Mouse (Mus musculus) kidney, embryonic 15.5 days (tissue): ENCODE measurements around the gene Olfr128. TPM values are rescaled to one million over a fixed set of nuclear protein-coding genes. Genes with fewer than 3 reads are reported as not detected.
"Not testable (repeated sequence)": the region's sequence is repeated elsewhere in the genome, so short reads cannot be mapped to it uniquely, and the experiment has no call there.

ENCODE experiments used
- ATAC-seq: fragments of 200-750 bp; cut with Nextera tagmentation; replicated peaks from 2 replicates; pipeline ENCODE4 v1.8.0; 2017; ENCODE audit warnings: moderate TSS enrichment; ENCODE audit not compliant: low FRiP score
- H3K27ac ChIP-seq: fragments of 300-500 bp; sonication (generic); 2 replicates; pipeline ENCODE4 v1.5.1; 2015; ENCODE audit warnings: mild to moderate bottlenecking, inconsistent platforms
- H3K27me3 ChIP-seq: fragments of 300-500 bp; sonication (generic); 2 replicates; pipeline ENCODE4 v1.6.1; 2015; ENCODE audit warnings: inconsistent platforms
- H3K36me3 ChIP-seq: fragments of 300-500 bp; sonication (generic); 2 replicates; pipeline ENCODE4 v1.6.1; 2015; ENCODE audit warnings: inconsistent platforms
- H3K4me1 ChIP-seq: fragments of 300-500 bp; sonication (generic); 2 replicates; pipeline ENCODE4 v1.6.1; 2015; ENCODE audit warnings: inconsistent platforms
- H3K4me2 ChIP-seq: fragments of 300-500 bp; sonication (generic); 2 replicates; pipeline ENCODE4 v1.6.1; 2015; ENCODE audit warnings: moderate library complexity, mild to moderate bottlenecking, inconsistent platforms
- H3K4me3 ChIP-seq: fragments of 300-500 bp; sonication (generic); replicated peaks from 2 replicates; pipeline ENCODE4 v1.5.1; 2015; ENCODE audit warnings: mild to moderate bottlenecking, inconsistent platforms
- H3K9ac ChIP-seq: fragments of 300-500 bp; sonication (generic); 2 replicates; pipeline ENCODE4 v1.6.1; 2015; ENCODE audit warnings: mild to moderate bottlenecking, inconsistent platforms
- H3K9me3 ChIP-seq: fragments of 300-500 bp; sonication (generic); replicated peaks from 2 replicates; pipeline ENCODE4 v1.6.1; 2016; ENCODE audit warnings: inconsistent platforms
- WGBS: fragments of 180-500 bp; shearing (Covaris S2); methylation state at CpG from one replicate; pipeline ENCODE4 v1.1.7; 2015; ENCODE audit warnings: mixed read lengths; 5-methylcytosine and 5-hydroxymethylcytosine counted together
- polyA plus RNA-seq: library from polyadenylated mRNA; unstranded; fragments of >200 nt; fragmentation: Nextera tagmentation; extraction: Ambion mirVana; gene quantifications from 2 replicates; pipeline ENCODE4 v1.2.1, GENCODE M21; 2015

Gene Olfr128
- polyA plus RNA-seq, result not detected in 2 replicates

GRCm38 (mm10) chr17:37920248-37920647 is at the start of gene Olfr128:
Gene Olfr128, plus strand, starts transcription at chr17:37920548.
- H3K4me1 ChIP-seq, result no peaks in the 10 kb centered on the region
- H3K9me3 ChIP-seq, result no peaks in the 10 kb centered on the region
- H3K27me3 ChIP-seq, result no peaks in the 10 kb centered on the region
- H3K4me2 ChIP-seq, result no peak within 1 kb of the TSS
- no peak for ATAC-seq
- H3K9ac ChIP-seq, result no peak within 1 kb of the TSS
- no peak within 1 kb of the TSS for H3K27ac ChIP-seq
- no peak within 1 kb of the TSS for H3K4me3 ChIP-seq
- no peaks in the 10 kb centered on the region for H3K36me3 ChIP-seq

GRCm38 (mm10) chr17:37873830-37874229 is 46.5 kb upstream of the Olfr128 start:
- Histone ChIP-seq H3K27ac (no peak overlapping the region), H3K27me3 (no peaks in the 10 kb centered on the region), H3K4me2 (no peak overlapping the region), H3K4me1 (no peaks in the 10 kb centered on the region), H3K9me3 (no peaks in the 10 kb centered on the region), H3K9ac (no peak overlapping the region), H3K36me3 (no peaks in the 10 kb centered on the region), H3K4me3 (no peak overlapping the region)
- no peak for ATAC-seq
- WGBS, result 84% methylated on average over 3 of the region's 3 CpGs

GRCm38 (mm10) chr17:37900137-37900536 is 20.2 kb upstream of the Olfr128 start, which contains the start of gene Olfr127:
Gene Olfr127, plus strand, starts transcription at chr17:37900437.
- H3K4me3 ChIP-seq, result no peak within 1 kb of the TSS
- no peak within 1 kb of the TSS for H3K27ac ChIP-seq
- H3K36me3 ChIP-seq, result no peaks in the 10 kb centered on the region
- 79% methylated on average over 1 of the region's 1 CpGs for WGBS
- H3K9ac ChIP-seq, result no peak within 1 kb of the TSS
- H3K4me1 ChIP-seq, result no peaks in the 10 kb centered on the region
- no peaks in the 10 kb centered on the region for H3K9me3 ChIP-seq
- ATAC-seq, result no peak
- no peak within 1 kb of the TSS for H3K4me2 ChIP-seq
- no peaks in the 10 kb centered on the region for H3K27me3 ChIP-seq

- not testable (repeated sequence) for H3K9me3 ChIP-seq, H3K4me1 ChIP-seq, H3K4me3 ChIP-seq, ATAC-seq, H3K4me2 ChIP-seq, H3K27ac ChIP-seq, H3K9ac ChIP-seq, H3K36me3 ChIP-seq, H3K27me3 ChIP-seq
- 66% methylated on average over 8 of the region's 8 CpGs for WGBS
Measured at GRCm38 (mm10) chr17:37906821-37907220, 13.5 kb upstream of the Olfr128 start.

GRCm38 (mm10) chr17:37952979-37953378 is 32.6 kb downstream of the Olfr128 start, which contains the start of gene Olfr761:
Gene Olfr761, minus strand, starts transcription at chr17:37953079.
- Histone ChIP-seq H3K9me3 (no peaks in the 10 kb centered on the region), H3K36me3 (no peaks in the 10 kb centered on the region), H3K27ac (no peak within 1 kb of the TSS), H3K4me1 (no peaks in the 10 kb centered on the region), H3K27me3 (no peaks in the 10 kb centered on the region), H3K9ac (no peak within 1 kb of the TSS), H3K4me3 (no peak within 1 kb of the TSS), H3K4me2 (no peak within 1 kb of the TSS)
- WGBS, result 75% methylated on average over 2 of the region's 2 CpGs
- ATAC-seq, result no peak

GRCm38 (mm10) chr17:37973591-37973990 is 53.2 kb downstream of the Olfr128 start:
- H3K4me1 ChIP-seq, result no peaks in the 10 kb centered on the region
- H3K4me2 ChIP-seq, result no peak overlapping the region
- no peak overlapping the region for H3K9ac ChIP-seq
- H3K27ac ChIP-seq, result no peak overlapping the region
- H3K9me3 ChIP-seq, result no peaks in the 10 kb centered on the region
- no peaks in the 10 kb centered on the region for H3K36me3 ChIP-seq
- H3K27me3 ChIP-seq, result no peaks in the 10 kb centered on the region
- WGBS, result 85% methylated on average over 3 of the region's 3 CpGs
- no peak for ATAC-seq
- no peak overlapping the region for H3K4me3 ChIP-seq

Other genes with a start within 250 kb of the Olfr128 start
- gene Olfr119, start 224.0 kb upstream of the Olfr128 start, polyA plus RNA-seq, result not detected in 2 replicates
- gene Olfr120, start 198.7 kb upstream of the Olfr128 start, polyA plus RNA-seq, result not detected in 2 replicates
- gene Olfr121, start 171.7 kb upstream of the Olfr128 start, polyA plus RNA-seq, result not detected in 2 replicates
- gene Olfr122, start 151.9 kb upstream of the Olfr128 start, polyA plus RNA-seq, result not detected in 2 replicates
- not detected in 2 replicates for gene Olfr123, start 127.0 kb upstream of the Olfr128 start, polyA plus RNA-seq
- gene Olfr124, start 120.7 kb upstream of the Olfr128 start, polyA plus RNA-seq, result not detected in 2 replicates
- gene Olfr125, start 87.6 kb upstream of the Olfr128 start, polyA plus RNA-seq, result not detected in 2 replicates
- not detected in 2 replicates for gene Olfr126, start 73.1 kb upstream of the Olfr128 start, polyA plus RNA-seq
- not detected in 2 replicates for gene Olfr127, start 20.1 kb upstream of the Olfr128 start, polyA plus RNA-seq
- not detected in 2 replicates for gene Olfr761, start 32.5 kb downstream of the Olfr128 start, polyA plus RNA-seq
- gene Olfr129, start 139.5 kb downstream of the Olfr128 start, polyA plus RNA-seq, result not detected in 2 replicates
- not detected in 2 replicates for gene Olfr130, start 143.4 kb downstream of the Olfr128 start, polyA plus RNA-seq
- not detected in 2 replicates for gene Olfr131, start 168.1 kb downstream of the Olfr128 start, polyA plus RNA-seq
- not detected in 2 replicates for gene Olfr132, start 214.0 kb downstream of the Olfr128 start, polyA plus RNA-seq
- gene Olfr133, start 224.7 kb downstream of the Olfr128 start, polyA plus RNA-seq, result not detected in 2 replicates